8 mouse cellular contexts compared by ENCODE assay signal in the genomic region with DNA sequence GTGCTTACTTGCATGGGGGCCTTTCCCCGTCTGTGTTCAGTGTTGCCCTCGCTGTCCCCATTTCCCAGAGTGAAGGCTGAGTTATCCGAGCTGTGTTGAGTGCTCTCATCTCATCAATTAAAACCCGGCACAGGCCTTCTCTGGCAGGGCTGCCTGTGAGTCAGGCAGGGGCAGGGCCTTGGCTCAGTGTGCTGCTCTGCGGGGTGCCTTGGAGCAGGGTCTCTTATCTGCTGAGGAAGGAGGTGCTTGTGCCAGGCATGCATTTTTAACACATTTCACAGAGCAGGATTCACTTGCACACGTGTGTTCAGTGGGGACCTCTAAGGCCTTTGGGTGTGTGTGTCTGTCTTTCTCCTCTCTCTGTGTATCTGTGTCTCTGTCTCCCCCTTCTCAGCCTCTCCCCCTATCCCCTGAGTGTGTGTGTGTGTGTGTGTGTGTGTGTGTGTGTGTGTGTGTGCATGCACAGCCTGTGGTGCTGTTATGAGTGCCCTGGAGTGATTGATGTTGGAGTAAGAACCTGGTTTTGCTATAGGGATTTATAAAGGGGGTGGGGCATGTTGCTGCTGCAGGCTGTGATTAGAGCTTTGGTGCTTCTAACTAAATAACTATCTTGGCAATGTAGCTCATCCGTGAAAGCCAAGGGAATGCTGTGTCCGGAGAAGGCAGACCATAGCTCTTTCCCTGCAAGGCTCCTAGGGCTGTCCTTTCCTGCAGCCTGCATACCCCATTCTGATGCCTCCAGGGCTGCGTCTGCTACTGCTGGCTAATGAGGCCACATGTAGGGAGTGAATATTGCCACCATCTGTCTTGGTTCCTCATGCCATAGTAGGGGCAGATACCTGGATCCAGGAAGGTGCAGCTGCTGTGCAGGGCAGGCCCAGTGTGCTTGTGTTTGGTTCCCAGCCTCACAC.
DNase-seq lines count a peak whose midpoint lies in the region; ATAC-seq and TF ChIP-seq lines count a peak whose summit lies in the region.

No protein-coding gene starts in this region.

- H3K27ac ChIP-seq in heart, embryonic 13.5 days (replicated peaks): peak overlapping the region; percentile 15; the same call in 1 of the 2 replicates

- H3K36me3 ChIP-seq in heart, embryonic 13.5 days: no peaks in the 10 kb centered on the region
- no peaks in the 10 kb centered on the region for H3K36me3 ChIP-seq in myocyte (ENCODE audit: control insufficient read depth, insufficient read depth)

- peak; percentile 14 for TF ChIP-seq POLR2A in myocyte (IDR thresholded peaks at IDR 0.05; ENCODE audit: insufficient read length, low read depth)

- H3K79me2 ChIP-seq in myocyte (ENCODE audit: control insufficient read depth, insufficient read depth): peaks cover 91% of the 10 kb centered on the region

- intact Hi-C loops in heart, postnatal 25 days (cut with DNase I): no loop called here
- intact Hi-C loops in left cerebral cortex, postnatal 36 days (cut with DNase I): no loop called here

- 22% methylated on average over 9 of the region's 9 CpGs for WGBS in heart, embryonic 13.5 days

- H3K4me2 ChIP-seq in heart, embryonic 13.5 days: no peak overlapping the region
- peak overlapping the region; percentile 53 for H3K4me2 ChIP-seq in myocyte (ENCODE audit: low read depth)

- no peak for ATAC-seq in heart, embryonic 13.5 days (ENCODE audit: extremely low read depth, insufficient number of reproducible peaks, low FRiP score, low TSS enrichment)

- H3K27me3 ChIP-seq in heart, embryonic 13.5 days (replicated peaks): no peaks in the 10 kb centered on the region
- no peaks in the 10 kb centered on the region for H3K27me3 ChIP-seq in myocyte (ENCODE audit: control insufficient read depth, insufficient read depth, insufficient read length)

- H3K9me3 ChIP-seq in heart, embryonic 13.5 days: no peaks in the 10 kb centered on the region

- 0 out of 2 replicates have a peak overlapping the region, but pooled peaks have one; percentile 19 for H3K9ac ChIP-seq in heart, embryonic 13.5 days

- no peak overlapping the region for H3ac ChIP-seq in myocyte (ENCODE audit: control insufficient read depth, insufficient read length)

- peaks cover 94% of the 10 kb centered on the region for H3K4me1 ChIP-seq in heart, embryonic 13.5 days

- DNase-seq in heart, postnatal 25 days (ENCODE audit: low spot score): no peak
- DNase-seq in adrenal gland, postnatal 25 days: peak; percentile 49
- peak; percentile 53 for DNase-seq in forelimb bud, embryonic 11.5 days (ENCODE audit: low read depth, low spot score)
- no peak for DNase-seq in left cerebral cortex, postnatal 36 days (ENCODE audit: low spot score in 2 of 2)
- DNase-seq in embryo, embryonic 11 days: no peak
- DNase-seq in spleen, postnatal 14 days (ENCODE audit: low spot score in 2 of 2): no peak

- no peak overlapping the region for H3K4me3 ChIP-seq in heart, embryonic 13.5 days
- H3K4me3 ChIP-seq in myocyte: no peak overlapping the region

TF ChIP-seq in myocyte, 11 proteins besides CTCF, POLR2A, EP300 and RAD21:
- TF ChIP-seq MYOG (IDR thresholded peaks at IDR 0.05; ENCODE audit: control insufficient read depth in 1 of 3, insufficient read depth in 1 of 3, insufficient read length in 2 of 3, low read depth in 2 of 3) (peak in 1 of 3 experiments; percentile 16), SRF (IDR thresholded peaks at IDR 0.05; ENCODE audit: control insufficient read depth, insufficient read length, low read depth) (no peak)

Comparison
In these comparisons a context has a peak if more than half of its experiments do, and no peak if none do; other contexts are left out.
1. DNase-seq: peak in adrenal gland, postnatal 25 days (single experiment) and forelimb bud, embryonic 11.5 days (single experiment); none in heart, postnatal 25 days (single experiment), left cerebral cortex, postnatal 36 days (0 of 2), embryo, embryonic 11 days (single experiment) and spleen, postnatal 14 days (0 of 2).